Mouse (Mus musculus): ENCODE data around the gene Tyrobp.

The Tyrobp gene

DNA sequence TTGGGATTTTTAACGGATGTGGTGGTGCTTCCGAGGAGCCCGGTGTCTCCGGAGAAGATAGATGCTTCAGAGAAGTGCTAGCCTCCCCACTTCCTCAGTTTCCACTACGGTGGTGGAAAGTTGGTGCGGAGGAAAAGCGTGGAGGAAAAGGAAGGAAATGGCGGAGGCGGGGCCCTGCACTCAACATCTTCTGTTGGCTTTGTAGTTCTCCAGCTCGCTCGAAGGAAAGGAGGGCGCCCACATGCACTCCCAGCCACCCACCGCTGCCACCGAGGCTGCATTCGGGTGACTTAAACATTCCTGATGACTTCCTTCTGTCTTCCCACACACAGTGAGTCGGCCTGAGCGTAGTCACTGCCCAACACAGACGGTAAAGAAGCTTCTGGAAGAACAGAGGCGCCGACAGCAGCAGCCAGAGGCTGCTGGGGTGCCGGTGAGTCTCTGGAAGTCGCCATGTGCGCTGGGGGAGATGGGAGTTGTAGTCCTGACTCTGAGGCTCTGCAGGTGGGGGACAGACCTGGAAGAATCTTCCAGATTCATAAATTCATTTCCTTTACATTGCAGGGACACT, 9.6 kb downstream of the Tyrobp start:
- DNase-seq (ENCODE audit: low read depth, low spot score) = no peak

DNA sequence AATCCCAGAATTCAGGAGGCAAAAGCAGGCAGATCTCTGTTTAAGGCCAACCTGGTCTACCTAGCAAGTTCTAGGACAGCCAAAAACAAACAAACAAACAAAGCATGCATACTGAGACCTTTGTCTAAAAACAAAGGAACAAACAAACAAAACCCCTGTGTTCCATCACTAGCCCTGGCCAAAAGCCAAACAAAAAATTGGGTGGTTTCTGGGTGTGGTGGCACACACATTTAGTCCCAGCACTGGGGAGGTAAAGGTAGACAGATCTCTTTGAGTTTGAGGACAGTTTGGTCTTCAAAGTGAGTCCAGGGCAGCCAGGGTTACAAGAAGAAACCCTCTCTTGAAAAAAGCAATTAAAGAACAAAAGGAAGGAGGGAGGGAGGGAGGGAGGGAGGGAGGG, 15.8 kb downstream of the Tyrobp start:
- DNase-seq (ENCODE audit: low read depth, low spot score) = no peak

- DNase-seq (ENCODE audit: low read depth, low spot score) = no peak
Observed at GRCm38 (mm10) chr7:30430191-30430590, 16.6 kb downstream of the Tyrobp start.

- peak; percentile 70 for DNase-seq (ENCODE audit: low read depth, low spot score)
Observed at GRCm38 (mm10) chr7:30431793-30432192, 18.2 kb downstream of the Tyrobp start.

- DNase-seq (ENCODE audit: low read depth, low spot score) = peak; percentile 77
Observed at GRCm38 (mm10) chr7:30434238-30434637, 20.7 kb downstream of the Tyrobp start.

- peak; percentile 64 for DNase-seq (ENCODE audit: low read depth, low spot score)
Observed at GRCm38 (mm10) chr7:30434701-30435100, 21.1 kb downstream of the Tyrobp start.

- DNase-seq (ENCODE audit: low read depth, low spot score) = peak; percentile 91
Observed at GRCm38 (mm10) chr7:30435156-30435555, 21.6 kb downstream of the Tyrobp start.

GRCm38 (mm10) chr7:30436879-30437278, 23.3 kb downstream of the Tyrobp start:
- peak; percentile 96 for DNase-seq (ENCODE audit: low read depth, low spot score)

DNA sequence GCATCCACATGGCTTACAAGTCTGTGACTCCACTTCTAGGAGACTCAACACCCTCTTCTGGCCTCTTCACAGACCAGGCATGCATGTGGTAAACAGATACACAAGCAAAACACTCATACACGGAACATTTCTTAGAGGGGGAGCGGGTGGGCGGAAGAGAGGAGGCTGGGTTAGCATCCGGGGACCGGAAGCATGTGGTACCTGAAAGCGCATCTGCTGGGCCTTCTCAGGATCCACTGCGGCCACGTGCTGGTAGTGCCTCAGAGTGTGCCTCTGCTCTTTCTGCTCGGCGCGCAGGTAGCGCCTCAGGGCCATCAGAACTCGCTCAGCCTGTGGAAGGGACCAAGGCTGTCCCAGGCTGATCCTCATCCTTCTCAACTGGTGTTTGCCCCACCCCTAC, 26.2 kb downstream of the Tyrobp start:
- DNase-seq (ENCODE audit: low read depth, low spot score) = no peak

- DNase-seq (ENCODE audit: low read depth, low spot score) = peak; percentile 90
Observed at GRCm38 (mm10) chr7:30440697-30441096, 27.1 kb downstream of the Tyrobp start.

DNA sequence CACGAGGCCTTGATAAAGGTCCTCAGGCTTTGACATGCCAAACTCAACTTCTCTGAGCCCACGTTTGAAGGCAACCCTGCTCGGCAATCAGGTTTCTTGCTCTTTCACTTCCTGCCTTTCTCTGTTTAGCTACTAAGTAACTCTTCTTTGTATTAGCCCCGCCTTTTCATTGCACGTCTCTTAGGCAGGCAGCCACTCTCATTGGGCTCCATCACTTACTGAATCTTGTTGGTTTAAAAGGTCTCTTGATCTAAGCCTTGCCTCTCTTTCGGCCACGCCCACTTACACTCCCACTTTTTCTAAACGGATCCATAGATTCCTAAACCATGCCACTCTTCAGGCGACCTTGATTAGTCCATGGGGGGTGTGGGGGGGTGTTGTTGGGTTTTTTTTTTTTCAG, 30.1 kb downstream of the Tyrobp start:
- DNase-seq (ENCODE audit: low read depth, low spot score) = peak; percentile 84

GRCm38 (mm10) chr7:30444154-30444970, 30.8 kb downstream of the Tyrobp start:
- peak; percentile 86 for DNase-seq (ENCODE audit: low read depth, low spot score)

DNA sequence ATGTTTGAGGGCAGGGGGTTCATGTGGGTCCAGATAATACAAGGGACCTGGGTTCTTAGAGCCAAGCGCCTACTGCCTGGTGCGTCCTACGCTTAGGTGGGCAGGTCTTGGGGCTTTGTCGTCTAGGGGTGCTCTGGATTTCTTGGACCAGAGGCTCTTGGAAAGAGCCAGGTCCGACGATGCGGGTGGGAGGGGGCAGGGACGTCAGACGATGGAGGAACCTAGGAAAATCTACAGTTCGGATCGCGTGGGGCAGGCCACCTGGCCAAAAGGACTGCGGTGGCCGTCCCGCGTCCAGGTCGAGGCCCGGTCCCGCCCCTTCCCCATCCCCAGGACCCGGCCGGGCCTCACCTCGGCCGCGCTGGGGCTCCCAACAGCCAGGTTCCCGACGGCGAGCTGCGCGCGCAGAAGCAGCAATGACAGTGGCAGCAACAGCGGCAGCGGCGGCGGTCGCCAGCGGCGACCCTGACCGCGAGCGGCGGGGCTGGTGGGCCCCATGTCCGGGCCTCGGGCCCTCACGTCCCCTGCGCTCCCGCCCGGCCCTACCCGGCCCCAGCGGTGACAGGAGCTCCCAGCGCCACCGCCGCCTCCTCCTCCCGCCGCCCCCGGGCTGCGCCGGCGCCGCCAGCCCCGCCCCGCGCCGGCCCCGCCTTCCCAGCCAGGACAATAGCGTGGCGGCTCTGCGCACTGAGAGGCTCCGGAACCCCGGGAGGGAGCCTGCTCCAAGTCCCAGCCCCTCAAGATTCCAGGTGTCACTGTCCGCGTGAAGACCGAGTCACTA, 31.6 kb downstream of the Tyrobp start, which contains the start of gene Aplp1:
Gene Aplp1 (minus strand): TSS at position 565 of the 781 bp plus-strand sequence.
- DNase-seq (ENCODE audit: low read depth, low spot score) = peak; percentile 69

DNA sequence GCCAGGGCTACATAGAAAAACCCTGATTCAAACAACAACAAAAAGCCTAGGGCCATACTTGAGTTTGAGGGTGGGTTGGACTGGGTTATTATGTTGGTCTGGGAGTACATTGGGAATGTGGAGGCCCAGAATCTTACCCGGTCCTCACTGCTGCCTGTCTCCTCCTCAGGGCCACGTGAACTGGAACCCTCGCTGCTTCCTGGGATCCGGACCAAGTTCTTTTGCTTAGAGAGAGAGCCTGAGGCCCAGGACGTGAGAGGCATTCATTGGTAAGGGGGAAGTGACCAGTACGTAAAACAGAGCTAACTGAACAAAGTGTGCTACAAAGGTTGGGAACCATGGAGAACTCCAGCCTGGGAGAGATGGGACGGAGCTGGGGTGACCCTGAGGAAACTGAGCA, 36.7 kb downstream of the Tyrobp start:
- DNase-seq (ENCODE audit: low read depth, low spot score) = no peak

- no peak for DNase-seq (ENCODE audit: low read depth, low spot score)
Observed at GRCm38 (mm10) chr7:30453327-30453726, 39.8 kb downstream of the Tyrobp start.

GRCm38 (mm10) chr7:30453766-30454165, 40.2 kb downstream of the Tyrobp start:
- DNase-seq (ENCODE audit: low read depth, low spot score) = peak; percentile 91

DNA sequence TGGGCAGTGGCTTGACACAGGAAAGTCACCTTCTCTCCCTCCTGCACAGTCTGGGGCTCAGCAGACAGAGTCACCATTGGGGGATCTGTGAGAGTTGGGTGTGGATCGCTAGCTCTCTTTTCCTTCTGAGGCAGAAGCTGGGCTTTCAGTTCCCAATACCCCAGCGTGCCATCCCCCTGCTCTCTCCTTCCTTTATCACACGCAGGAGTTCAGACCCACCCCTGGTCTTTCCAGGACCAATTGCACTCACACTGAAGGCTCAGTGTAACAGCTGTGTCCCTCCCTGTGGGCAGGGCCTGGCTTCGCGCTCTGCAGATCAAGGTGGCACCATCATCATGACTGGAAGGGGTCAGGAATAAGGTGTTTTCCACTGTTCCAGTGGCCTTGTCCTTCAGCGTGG, 40.7 kb downstream of the Tyrobp start:
- peak; percentile 54 for DNase-seq (ENCODE audit: low read depth, low spot score)

- no peak for DNase-seq (ENCODE audit: low read depth, low spot score)
Observed at GRCm38 (mm10) chr7:30456487-30456886, 42.9 kb downstream of the Tyrobp start.

- no peak for DNase-seq (ENCODE audit: low read depth, low spot score)
Observed at GRCm38 (mm10) chr7:30456911-30457628, 43.5 kb downstream of the Tyrobp start.

- DNase-seq (ENCODE audit: low read depth, low spot score) = peak; percentile 54
Observed at GRCm38 (mm10) chr7:30457629-30458330, 44.2 kb downstream of the Tyrobp start, which contains the start of the genes Kirrel2 and Nphs1. Kirrel2 (minus strand) TSS chr7:30457690. Nphs1 (plus strand) TSS chr7:30458315.

DNA sequence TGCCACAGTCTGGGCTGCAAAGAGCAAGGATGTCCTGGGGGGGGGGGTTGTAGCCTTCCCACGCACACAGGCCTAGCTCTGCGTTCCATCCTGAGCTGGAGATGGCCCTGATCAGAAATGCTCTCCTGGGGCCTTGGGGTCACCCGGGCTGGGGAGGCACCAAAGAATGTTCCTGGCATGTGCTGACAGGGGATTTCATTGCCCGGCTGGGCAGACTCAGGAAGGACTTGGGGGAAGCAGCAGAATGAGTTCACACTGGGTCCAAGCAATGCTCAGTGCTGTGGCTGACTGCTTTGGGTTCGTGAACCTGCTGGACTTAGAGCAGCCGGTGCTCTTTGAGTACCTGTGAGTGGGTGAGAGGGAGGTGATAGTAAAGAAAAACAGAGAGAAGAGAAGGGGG, 45.9 kb downstream of the Tyrobp start:
- DNase-seq (ENCODE audit: low read depth, low spot score) = no peak

Data from ES-CJ7 (cell line).